Comparison of ENCODE assay signal across 16 mouse cellular contexts in the genomic region with DNA sequence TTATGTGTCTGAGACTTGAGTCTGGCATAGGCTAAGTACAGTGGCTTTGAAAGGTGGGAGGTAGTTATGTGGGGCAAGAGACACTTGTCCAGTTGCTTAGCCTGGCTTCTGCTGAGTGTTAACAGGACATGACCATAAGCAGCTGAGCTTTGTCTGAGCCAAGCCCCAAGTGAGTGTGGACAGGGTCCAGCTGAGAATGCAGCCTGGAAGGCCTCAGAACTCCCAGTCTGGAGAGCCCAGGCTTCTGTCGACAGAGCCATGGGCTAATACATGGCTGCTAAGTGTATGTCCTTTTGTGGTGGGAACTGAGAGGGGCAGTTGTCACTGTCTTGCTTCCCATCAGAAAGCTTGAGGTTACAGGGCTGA. TPM values are rescaled to one million over a fixed set of nuclear protein-coding genes. Genes with fewer than 3 reads are reported as not detected.
A peak's percentile ranks its signal among the peaks of the same experiment; 100 is the strongest.
DNase-seq lines count a peak whose midpoint lies in the region; ATAC-seq and TF ChIP-seq lines count a peak whose summit lies in the region.
"Had no signal": no experiment of that assay in that cellular context is flagged by ENCODE, and none has a peak within 500 bp of the region (broad histone marks: within the 10 kb centered on the region; RNA-seq: fewer than 3 reads in every experiment).

No protein-coding gene starts in this region.

- no peaks in the 10 kb centered on the region for H3K9me3 ChIP-seq in midbrain, postnatal 0 days (ENCODE audit: low read length)
- H3K9me3 ChIP-seq in midbrain, embryonic 10.5 days (replicated peaks): no peaks in the 10 kb centered on the region
- no peaks in the 10 kb centered on the region for H3K9me3 ChIP-seq in midbrain, embryonic 13.5 days
- H3K9me3 ChIP-seq: hindbrain, embryonic 12.5 days; megakaryocyte, embryonic 14.5 days had no signal

- no peak overlapping the region for H3K9ac ChIP-seq in midbrain, postnatal 0 days (replicated peaks; ENCODE audit: low read length, poor library complexity, severe bottlenecking)
- no peak overlapping the region for H3K9ac ChIP-seq in midbrain, embryonic 13.5 days (replicated peaks)
- H3K9ac ChIP-seq: forebrain, postnatal 0 days; hindbrain, embryonic 12.5 days had no signal

- no peak overlapping the region for H3K4me2 ChIP-seq in midbrain, postnatal 0 days (ENCODE audit: low read depth, low read length, poor library complexity, severe bottlenecking)
- no peak overlapping the region for H3K4me2 ChIP-seq in midbrain, embryonic 13.5 days (replicated peaks)
- H3K4me2 ChIP-seq: hindbrain, embryonic 12.5 days had no signal

- intact Hi-C loops in heart, postnatal 36 days (cut with DNase I): no loop called here

- DNase-seq in cerebellum, adult 9-11 months: peak; percentile 66
- no peak for DNase-seq in midbrain, postnatal 0 days (ENCODE audit: low spot score)
- DNase-seq in midbrain, embryonic 10.5 days (ENCODE audit: low spot score): no peak
- peak; percentile 35 to 45 for DNase-seq in heart, postnatal 36 days
- no peak for DNase-seq in frontal cortex, postnatal 10 days (ENCODE audit: low spot score in 2 of 2)
- DNase-seq: forebrain, postnatal 0 days; kidney, adult 2 months; layer of hippocampus, postnatal 36 days; liver; spleen, adult 18-20 months; thymus, adult 2 months had no signal

- ATAC-seq in cerebellum, adult (ENCODE audit: insufficient number of reproducible peaks, low FRiP score, low TSS enrichment): no peak
- ATAC-seq in midbrain, postnatal 0 days (ENCODE audit: low FRiP score): no peak
- ATAC-seq in frontal cortex, adult (ENCODE audit: low TSS enrichment): no peak
- no peak for ATAC-seq in midbrain, embryonic 13.5 days
- ATAC-seq: forebrain, postnatal 0 days had no signal

- H3K27me3 ChIP-seq in midbrain, postnatal 0 days (ENCODE audit: insufficient read depth, low read length): no peaks in the 10 kb centered on the region
- H3K27me3 ChIP-seq in midbrain, embryonic 10.5 days (ENCODE audit: low read depth, poor library complexity, severe bottlenecking): no peaks in the 10 kb centered on the region
- H3K27me3 ChIP-seq in midbrain, embryonic 13.5 days: no peaks in the 10 kb centered on the region
- H3K27me3 ChIP-seq: hindbrain, embryonic 12.5 days had no signal

- no peak overlapping the region for H3K4me3 ChIP-seq in midbrain, postnatal 0 days (ENCODE audit: low read depth, low read length)
- H3K4me3 ChIP-seq in midbrain, embryonic 10.5 days: no peak overlapping the region
- no peak overlapping the region for H3K4me3 ChIP-seq in midbrain, embryonic 13.5 days (replicated peaks)
- H3K4me3 ChIP-seq: hindbrain, embryonic 12.5 days; megakaryocyte, embryonic 14.5 days had no signal

- 0 out of 2 replicates have a peak overlapping the region, but pooled peaks have one; percentile 18 for H3K27ac ChIP-seq in midbrain, postnatal 0 days (ENCODE audit: low read depth, low read length)
- H3K27ac ChIP-seq in midbrain, embryonic 10.5 days (replicated peaks): no peak overlapping the region
- H3K27ac ChIP-seq in midbrain, embryonic 13.5 days: no peak overlapping the region
- H3K27ac ChIP-seq: hindbrain, embryonic 12.5 days had no signal

- WGBS in midbrain, postnatal 0 days: 65% methylated on average over 1 of the region's 1 CpGs
- WGBS in midbrain, embryonic 10.5 days: 86% methylated on average over 1 of the region's 1 CpGs
- WGBS in midbrain, embryonic 13.5 days: 73% methylated on average over 1 of the region's 1 CpGs

- no peak for TF ChIP-seq CTCF in midbrain, postnatal 0 days (IDR thresholded peaks at IDR 0.05)

- 0 out of 2 replicates have a peak, but pooled peaks cover 6% of the 10 kb centered on the region for H3K36me3 ChIP-seq in midbrain, postnatal 0 days (ENCODE audit: insufficient read depth, low read length)
- H3K36me3 ChIP-seq in midbrain, embryonic 10.5 days: no peaks in the 10 kb centered on the region
- no peaks in the 10 kb centered on the region for H3K36me3 ChIP-seq in midbrain, embryonic 13.5 days
- H3K36me3 ChIP-seq: hindbrain, embryonic 12.5 days had no signal

- H3K4me1 ChIP-seq in midbrain, postnatal 0 days (ENCODE audit: insufficient read depth, low read length): peaks cover 12% of the 10 kb centered on the region; the same call in 1 of the 2 replicates
- no peaks in the 10 kb centered on the region for H3K4me1 ChIP-seq in midbrain, embryonic 10.5 days
- H3K4me1 ChIP-seq in midbrain, embryonic 13.5 days (replicated peaks): peaks cover 28% of the 10 kb centered on the region

RNA-seq across cellular contexts. Expression of a gene that starts 37.1 kb away (rescaled TPM):
- total RNA-seq in midbrain, postnatal 0 days (2014; rRNA removed): 105 and 130 TPM in 2 replicates
- polyA plus RNA-seq in midbrain, postnatal 0 days (2015; fragmentation: Nextera tagmentation; extraction: Ambion mirVana): 94.2 and 96.5 TPM in 2 replicates
- polyA plus RNA-seq in midbrain, embryonic 10.5 days (2016; fragmentation: Nextera tagmentation; extraction: Ambion mirVana): 5.8 and 6.7 TPM in 2 replicates
- total RNA-seq in heart, postnatal 36 days (2021): 1 to 10 TPM in 1 of 2 experiments, under 1 TPM in 1; 0.97 to 1.5 TPM
- polyA plus RNA-seq in midbrain, embryonic 13.5 days (2015; fragmentation: Nextera tagmentation; extraction: Ambion mirVana): 37.8 and 39.6 TPM in 2 replicates

Comparison
In these comparisons a context has a peak if more than half of its experiments do, and no peak if none do; other contexts are left out.
1. DNase-seq: peak in cerebellum, adult 9-11 months (single experiment) and heart, postnatal 36 days (2 of 2); none in midbrain, postnatal 0 days (single experiment), midbrain, embryonic 10.5 days (single experiment) and frontal cortex, postnatal 10 days (0 of 2).